Mouse (Mus musculus): Measurements from ENCODE around the gene Ext2.

Ext2 gene

GRCm38 (mm10) chr2:93732658-93733057 lies 89.7 kb downstream of the Ext2 start:
- DNase-seq = no peak

GRCm38 (mm10) chr2:93729585-93729984 lies 92.8 kb downstream of the Ext2 start:
- no peak for DNase-seq

GRCm38 (mm10) chr2:93723138-93723744 lies 99.1 kb downstream of the Ext2 start:
- no peak for DNase-seq

GRCm38 (mm10) chr2:93720956-93721355 lies 101.4 kb downstream of the Ext2 start:
- DNase-seq = no peak

- DNase-seq = peak; percentile 37 to 42
These were observed 102.3 kb downstream of the Ext2 start for GRCm38 (mm10) chr2:93719792-93720675.

- DNase-seq = no peak
These were observed 109.1 kb downstream of the Ext2 start for GRCm38 (mm10) chr2:93713267-93713666.

GRCm38 (mm10) chr2:93711460-93711859 lies 110.9 kb downstream of the Ext2 start:
- DNase-seq = no peak

GRCm38 (mm10) chr2:93709696-93710095 lies 112.7 kb downstream of the Ext2 start:
- no peak for DNase-seq

GRCm38 (mm10) chr2:93709241-93709640 lies 113.1 kb downstream of the Ext2 start:
- DNase-seq = no peak

GRCm38 (mm10) chr2:93706825-93707224 lies 115.5 kb downstream of the Ext2 start:
- no peak for DNase-seq

GRCm38 (mm10) chr2:93706407-93706806 lies 116.0 kb downstream of the Ext2 start:
- DNase-seq = no peak

- DNase-seq = no peak
These were observed 118.2 kb downstream of the Ext2 start for GRCm38 (mm10) chr2:93704195-93704594.

- DNase-seq = no peak
These were observed 119.1 kb downstream of the Ext2 start for GRCm38 (mm10) chr2:93702936-93703926.

- no peak for DNase-seq
These were observed 123.0 kb downstream of the Ext2 start for GRCm38 (mm10) chr2:93699346-93699745.

- no peak for DNase-seq
These were observed 126.2 kb downstream of the Ext2 start for GRCm38 (mm10) chr2:93696181-93696641.

GRCm38 (mm10) chr2:93693101-93693500 lies 129.3 kb downstream of the Ext2 start:
- DNase-seq = no peak

GRCm38 (mm10) chr2:93690064-93690930 lies 132.1 kb downstream of the Ext2 start:
- DNase-seq = peak; percentile 40 to 48

GRCm38 (mm10) chr2:93683674-93684073 lies 138.7 kb downstream of the Ext2 start:
- DNase-seq = no peak

GRCm38 (mm10) chr2:93682601-93683202 lies 139.7 kb downstream of the Ext2 start:
- DNase-seq = no peak

- no peak for DNase-seq
These were observed 141.0 kb downstream of the Ext2 start for GRCm38 (mm10) chr2:93681321-93681720.

- DNase-seq = no peak
These were observed 145.1 kb downstream of the Ext2 start for GRCm38 (mm10) chr2:93677231-93677630.
